Mouse (Mus musculus): Measurements from ENCODE around the gene Ankzf1.

- TF ChIP-seq CTCF (IDR thresholded peaks at IDR 0.05; ENCODE audit: low read depth) (no peak), EP300 (IDR thresholded peaks at IDR 0.05; ENCODE audit: low read depth) (no peak)
Observed at GRCm38 (mm10) chr1:75230335-75230994, 38.5 kb downstream of the Ankzf1 start.

Measured in liver, postnatal 0 days (tissue).